Mouse (Mus musculus): Measurements from ENCODE around the gene Dgkz. TPM values are rescaled to one million over a fixed set of nuclear protein-coding genes. Genes with fewer than 3 reads are reported as not detected.

Gene Dgkz
- polyA plus RNA-seq, 1 experiment = not detected

DNA sequence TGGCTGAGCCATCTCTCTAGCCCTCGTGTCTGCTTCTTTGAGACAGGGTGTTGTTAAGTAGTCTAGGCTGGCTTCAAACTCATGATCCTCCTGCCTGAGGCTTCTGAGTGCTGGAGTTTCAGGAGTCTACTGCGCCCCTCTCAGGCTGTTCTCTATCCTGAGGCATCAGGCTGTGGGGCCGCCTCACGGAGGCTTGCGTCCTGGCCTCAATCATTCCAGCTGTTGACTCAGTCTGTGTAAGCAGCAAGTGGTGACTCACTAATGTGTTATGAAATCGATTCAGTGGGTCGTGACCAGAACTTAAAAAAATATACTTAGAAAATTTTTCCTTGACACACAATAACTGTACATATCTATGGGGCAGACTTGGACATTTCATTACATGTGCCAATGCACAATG lies 29.0 kb upstream of the Dgkz start:
- H3K4me1 ChIP-seq (ENCODE audit: control insufficient read depth, insufficient read depth, low read length) = peaks cover 22% of the 10 kb centered on the region
- H3K4me3 ChIP-seq (ENCODE audit: insufficient read depth, low read depth, low read length) = no peak overlapping the region
- WGBS = 60% methylated on average over 7 of the region's 7 CpGs
- H3K27ac ChIP-seq (ENCODE audit: insufficient read depth, low read depth, low read length) = no peak overlapping the region
- TF ChIP-seq POLR2A (IDR thresholded peaks at IDR 0.05; ENCODE audit: insufficient read depth, low read depth, low read length) (no peak), CTCF (IDR thresholded peaks at IDR 0.05; ENCODE audit: insufficient read depth, low read depth, low read length) (no peak)

DNA sequence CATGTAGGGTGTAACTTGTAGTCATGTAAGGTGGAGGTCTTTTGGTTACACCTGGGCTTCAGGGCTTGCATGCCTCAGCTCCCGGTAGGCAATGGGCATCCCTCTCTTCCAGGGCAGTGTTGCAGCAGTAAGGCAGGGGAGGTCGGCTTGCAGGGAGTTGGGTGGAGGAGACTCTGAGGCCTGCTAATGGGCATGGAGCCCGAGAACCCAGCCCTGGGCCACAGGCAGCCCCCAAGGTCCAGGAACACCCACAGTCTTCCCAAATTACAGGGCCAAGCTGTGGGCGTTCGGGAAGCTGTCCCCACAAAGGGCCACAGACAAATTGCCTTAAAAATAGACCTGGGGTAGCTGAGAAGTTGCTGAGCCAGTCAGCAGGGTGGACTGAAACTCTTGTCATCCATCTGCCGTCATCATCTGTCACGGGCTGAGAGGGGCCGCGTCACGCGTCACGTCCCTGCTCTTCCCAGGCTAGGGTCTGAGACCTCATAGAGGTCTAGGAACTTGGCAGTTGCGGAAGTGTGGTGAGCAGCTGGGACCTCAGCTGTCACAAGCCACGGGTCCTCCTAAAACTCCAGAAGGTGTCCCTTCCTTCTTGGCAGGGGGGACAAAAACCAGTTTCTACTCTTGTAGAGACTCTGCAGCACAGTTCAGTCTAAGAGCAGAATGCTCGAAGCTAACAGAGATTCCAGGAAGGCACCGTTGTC lies 22.4 kb upstream of the Dgkz start:
- Histone ChIP-seq H3K4me1 (ENCODE audit: control insufficient read depth, insufficient read depth, low read length) (peaks cover 12% of the 10 kb centered on the region), H3K4me3 (ENCODE audit: insufficient read depth, low read depth, low read length) (no peak overlapping the region), H3K27ac (ENCODE audit: insufficient read depth, low read depth, low read length) (no peak overlapping the region)
- TF ChIP-seq CTCF (IDR thresholded peaks at IDR 0.05; ENCODE audit: insufficient read depth, low read depth, low read length) (no peak), POLR2A (IDR thresholded peaks at IDR 0.05; ENCODE audit: insufficient read depth, low read depth, low read length) (no peak)
- WGBS = 86% methylated on average over 16 of the region's 16 CpGs

DNA sequence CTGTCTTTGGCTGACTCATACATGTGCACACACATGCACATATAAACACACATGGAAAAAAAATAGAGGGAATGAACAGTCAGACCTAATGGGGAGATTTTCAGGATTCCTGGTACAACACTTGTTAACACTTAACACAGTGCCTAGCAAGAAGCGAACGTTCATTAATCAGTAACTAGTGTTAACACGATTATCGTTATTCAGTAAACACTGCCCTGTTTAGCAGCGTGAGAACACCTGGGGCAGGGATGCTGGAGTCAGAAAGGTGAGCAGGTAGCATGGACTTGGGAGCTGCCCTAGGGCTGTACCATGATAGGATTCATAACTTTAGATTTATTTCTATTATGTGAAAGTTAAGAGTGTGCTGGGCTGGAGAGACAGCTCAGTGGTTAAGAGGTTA lies 20.3 kb upstream of the Dgkz start:
- no peak for TF ChIP-seq POLR2A (IDR thresholded peaks at IDR 0.05; ENCODE audit: insufficient read depth, low read depth, low read length)
- no peak for TF ChIP-seq CTCF (IDR thresholded peaks at IDR 0.05; ENCODE audit: insufficient read depth, low read depth, low read length)
- Histone ChIP-seq H3K27ac (ENCODE audit: insufficient read depth, low read depth, low read length) (no peak overlapping the region), H3K4me3 (ENCODE audit: insufficient read depth, low read depth, low read length) (no peak overlapping the region), H3K4me1 (ENCODE audit: control insufficient read depth, insufficient read depth, low read length) (peaks cover 12% of the 10 kb centered on the region)
- 91% methylated on average over 5 of the region's 5 CpGs for WGBS

DNA sequence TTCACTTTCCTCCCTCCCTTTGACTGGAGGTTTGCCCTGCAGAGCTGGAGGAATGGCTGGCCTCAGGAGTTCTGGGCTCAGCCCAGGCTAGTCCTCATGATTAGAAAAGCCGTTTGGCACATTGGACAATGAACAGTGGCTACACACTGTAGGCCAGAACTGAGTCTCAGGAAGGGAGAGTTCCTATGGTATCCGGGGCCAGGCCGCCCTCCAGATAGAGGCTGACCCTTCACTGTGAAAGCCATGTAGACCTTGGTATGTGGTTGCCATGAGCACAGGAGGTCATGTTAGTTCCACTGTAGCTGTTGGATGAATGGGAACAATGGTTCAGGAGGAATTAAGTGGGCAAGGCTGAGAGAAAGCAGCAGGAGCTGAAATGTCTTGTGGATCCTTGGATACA lies 17.7 kb upstream of the Dgkz start:
- Histone ChIP-seq H3K4me1 (ENCODE audit: control insufficient read depth, insufficient read depth, low read length) (peaks cover 12% of the 10 kb centered on the region), H3K27ac (ENCODE audit: insufficient read depth, low read depth, low read length) (no peak overlapping the region), H3K4me3 (ENCODE audit: insufficient read depth, low read depth, low read length) (no peak overlapping the region)
- 67% methylated on average over 3 of the region's 3 CpGs for WGBS
- TF ChIP-seq POLR2A (IDR thresholded peaks at IDR 0.05; ENCODE audit: insufficient read depth, low read depth, low read length) = no peak
- no peak for TF ChIP-seq CTCF (IDR thresholded peaks at IDR 0.05; ENCODE audit: insufficient read depth, low read depth, low read length)

DNA sequence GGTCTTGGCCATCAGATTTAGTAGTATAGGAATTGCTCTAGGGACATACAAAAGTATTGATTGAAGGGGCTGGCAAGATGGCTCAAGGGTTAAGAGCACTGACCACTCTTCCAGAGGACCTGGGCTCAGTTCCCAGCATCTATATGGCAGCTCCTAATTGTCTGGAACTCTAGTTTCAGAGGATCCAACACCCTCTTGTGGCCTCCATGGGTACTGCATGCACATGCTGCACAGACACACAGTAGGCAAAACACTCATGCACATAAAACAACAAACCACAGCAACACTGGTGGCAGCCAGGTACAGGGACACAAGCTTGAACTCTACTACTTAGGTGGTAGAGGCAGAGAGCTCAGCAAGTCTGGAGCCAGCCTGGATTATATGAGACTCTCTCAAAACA lies 14.1 kb upstream of the Dgkz start:
- Histone ChIP-seq H3K4me3 (ENCODE audit: insufficient read depth, low read depth, low read length) (no peak overlapping the region), H3K4me1 (ENCODE audit: control insufficient read depth, insufficient read depth, low read length) (0 out of 2 replicates have a peak, but pooled peaks cover 3% of the 10 kb centered on the region), H3K27ac (ENCODE audit: insufficient read depth, low read depth, low read length) (no peak overlapping the region)
- TF ChIP-seq CTCF (IDR thresholded peaks at IDR 0.05; ENCODE audit: insufficient read depth, low read depth, low read length) (no peak), POLR2A (IDR thresholded peaks at IDR 0.05; ENCODE audit: insufficient read depth, low read depth, low read length) (no peak)

DNA sequence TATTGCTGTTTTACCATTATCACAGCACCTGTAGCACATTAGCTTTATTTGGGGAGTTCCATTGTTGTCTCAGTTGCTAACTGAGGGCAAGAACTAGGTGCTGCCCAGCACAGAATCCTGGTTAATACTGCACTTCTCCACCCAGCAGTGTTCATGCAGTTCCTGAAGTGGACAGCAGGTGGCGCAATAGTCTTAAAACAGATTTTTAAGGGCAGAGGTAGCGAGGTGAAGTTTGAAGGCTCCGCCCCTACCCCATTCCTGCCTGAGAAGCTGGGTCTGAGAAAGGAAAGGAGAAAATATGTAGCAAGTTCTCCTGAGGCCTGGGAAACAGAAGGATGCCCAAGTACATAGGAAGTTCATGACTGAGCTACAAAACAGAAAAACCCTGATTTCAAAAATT lies 11.9 kb upstream of the Dgkz start:
- no peak overlapping the region for H3K4me3 ChIP-seq (ENCODE audit: insufficient read depth, low read depth, low read length)
- H3K4me1 ChIP-seq (ENCODE audit: control insufficient read depth, insufficient read depth, low read length) = peaks cover 4% of the 10 kb centered on the region
- TF ChIP-seq POLR2A (IDR thresholded peaks at IDR 0.05; ENCODE audit: insufficient read depth, low read depth, low read length) = no peak
- 0 out of 2 replicates have a peak, but pooled peaks have one; percentile 10 for TF ChIP-seq CTCF (IDR thresholded peaks at IDR 0.05; ENCODE audit: insufficient read depth, low read depth, low read length)
- WGBS = under 1% methylated on average over 3 of the region's 3 CpGs
- H3K27ac ChIP-seq (ENCODE audit: insufficient read depth, low read depth, low read length) = no peak overlapping the region

DNA sequence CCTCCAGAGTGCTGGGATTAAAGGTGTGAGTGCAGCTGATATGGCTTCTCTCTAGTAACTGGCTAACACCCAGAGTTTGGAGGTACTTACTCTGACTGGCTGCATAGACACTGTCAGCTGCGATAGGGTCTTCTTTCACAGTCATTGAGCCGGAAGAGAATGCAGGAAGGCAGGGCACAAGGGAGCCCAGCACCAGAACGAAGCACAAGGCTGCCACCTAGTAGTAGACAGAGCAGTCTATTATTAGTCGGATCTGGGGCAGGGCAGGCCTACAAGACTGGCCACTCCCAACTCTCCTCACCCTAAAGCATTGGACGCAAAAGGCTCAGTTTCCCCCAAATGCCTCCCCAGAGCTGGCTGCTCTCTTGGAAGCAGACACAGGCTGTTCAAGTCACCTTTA lies 10.4 kb upstream of the Dgkz start:
- Histone ChIP-seq H3K4me1 (ENCODE audit: control insufficient read depth, insufficient read depth, low read length) (peaks cover 4% of the 10 kb centered on the region), H3K4me3 (ENCODE audit: insufficient read depth, low read depth, low read length) (no peak overlapping the region), H3K27ac (ENCODE audit: insufficient read depth, low read depth, low read length) (no peak overlapping the region)
- WGBS = 10% methylated on average over 5 of the region's 5 CpGs
- TF ChIP-seq CTCF (IDR thresholded peaks at IDR 0.05; ENCODE audit: insufficient read depth, low read depth, low read length) (no peak), POLR2A (IDR thresholded peaks at IDR 0.05; ENCODE audit: insufficient read depth, low read depth, low read length) (no peak)

DNA sequence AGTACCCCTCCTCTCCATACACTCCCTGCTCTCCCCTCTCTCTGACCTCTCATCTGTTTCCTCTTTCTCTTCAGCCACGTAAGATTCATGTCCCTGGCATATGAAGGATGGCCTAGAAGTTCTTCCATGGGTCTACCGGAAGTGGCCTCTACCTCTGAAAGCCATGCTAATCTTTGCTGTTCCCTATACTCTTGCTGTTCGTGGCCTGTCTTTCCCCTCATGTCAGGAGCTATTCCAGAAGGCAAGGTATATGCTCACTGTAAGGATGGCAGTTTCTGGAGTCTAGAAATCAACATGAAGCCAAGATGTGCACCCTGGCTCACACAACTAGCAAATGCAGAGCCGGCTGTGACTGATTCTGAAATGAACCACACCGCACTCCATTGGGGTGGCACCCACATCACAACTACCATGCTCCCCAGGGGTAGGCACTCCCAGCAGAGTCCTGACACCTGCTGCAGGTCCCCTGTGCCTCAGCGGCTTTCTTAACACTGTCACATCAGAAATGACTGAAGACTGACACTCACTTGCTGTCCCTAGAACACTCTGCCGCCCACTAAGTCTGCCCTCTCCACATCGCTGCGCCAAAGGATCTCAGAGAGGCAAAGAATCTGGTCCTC lies 9.4 kb upstream of the Dgkz start:
- TF ChIP-seq POLR2A (IDR thresholded peaks at IDR 0.05; ENCODE audit: insufficient read depth, low read depth, low read length) = no peak
- Histone ChIP-seq H3K4me1 (ENCODE audit: control insufficient read depth, insufficient read depth, low read length) (peaks cover 4% of the 10 kb centered on the region), H3K27ac (ENCODE audit: insufficient read depth, low read depth, low read length) (no peak overlapping the region), H3K4me3 (ENCODE audit: insufficient read depth, low read depth, low read length) (no peak overlapping the region)
- 65% methylated on average over 9 of the region's 9 CpGs for WGBS

DNA sequence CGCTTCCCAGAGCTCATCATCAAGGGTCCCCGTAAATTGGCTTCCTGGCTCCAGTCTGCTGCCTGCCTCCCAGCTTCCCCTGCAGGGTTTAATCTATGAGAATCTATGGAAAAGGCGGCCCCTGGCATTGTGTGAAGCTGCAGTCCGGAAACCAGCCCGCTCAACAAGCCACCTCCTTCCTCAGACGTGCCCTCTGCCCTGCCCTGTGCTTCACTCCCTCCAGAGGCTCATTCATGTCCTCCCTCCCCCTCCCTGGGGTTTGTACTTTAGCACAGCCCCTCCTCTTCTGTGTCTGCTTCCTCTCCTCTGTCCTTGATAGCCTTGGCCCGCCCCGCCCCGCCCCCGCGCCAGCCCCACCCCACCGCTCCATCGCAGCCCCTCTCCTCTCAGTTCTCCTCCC lies 8.8 kb upstream of the Dgkz start:
- WGBS = 13% methylated on average over 8 of the region's 13 CpGs
- TF ChIP-seq POLR2A (IDR thresholded peaks at IDR 0.05; ENCODE audit: insufficient read depth, low read depth, low read length) (no peak), CTCF (IDR thresholded peaks at IDR 0.05; ENCODE audit: insufficient read depth, low read depth, low read length) (no peak)
- no peak overlapping the region for H3K27ac ChIP-seq (ENCODE audit: insufficient read depth, low read depth, low read length)

More for the DNA sequence above, 8.8 kb upstream of the Dgkz start:
- H3K4me1 ChIP-seq (ENCODE audit: control insufficient read depth, insufficient read depth, low read length) = peaks cover 4% of the 10 kb centered on the region
- no peak overlapping the region for H3K4me3 ChIP-seq (ENCODE audit: insufficient read depth, low read depth, low read length)
